Mouse (Mus musculus) spleen, postnatal 36 days (tissue): ENCODE measurements at regions not wholly inside any gene's neighbourhood (a gene's known extent, or its start where the extent isn't known, plus 50 kb on each side); places are given as distances from the start of the nearest gene placed in this dataset.

Experiments
- DNase-seq, 2 experiments: peaks; one replicate each; pipeline ENCODE4 v3.0.0; 2022; ENCODE audit warnings: low spot score in 2 of 2, mixed read lengths in 1 of 2

DNA sequence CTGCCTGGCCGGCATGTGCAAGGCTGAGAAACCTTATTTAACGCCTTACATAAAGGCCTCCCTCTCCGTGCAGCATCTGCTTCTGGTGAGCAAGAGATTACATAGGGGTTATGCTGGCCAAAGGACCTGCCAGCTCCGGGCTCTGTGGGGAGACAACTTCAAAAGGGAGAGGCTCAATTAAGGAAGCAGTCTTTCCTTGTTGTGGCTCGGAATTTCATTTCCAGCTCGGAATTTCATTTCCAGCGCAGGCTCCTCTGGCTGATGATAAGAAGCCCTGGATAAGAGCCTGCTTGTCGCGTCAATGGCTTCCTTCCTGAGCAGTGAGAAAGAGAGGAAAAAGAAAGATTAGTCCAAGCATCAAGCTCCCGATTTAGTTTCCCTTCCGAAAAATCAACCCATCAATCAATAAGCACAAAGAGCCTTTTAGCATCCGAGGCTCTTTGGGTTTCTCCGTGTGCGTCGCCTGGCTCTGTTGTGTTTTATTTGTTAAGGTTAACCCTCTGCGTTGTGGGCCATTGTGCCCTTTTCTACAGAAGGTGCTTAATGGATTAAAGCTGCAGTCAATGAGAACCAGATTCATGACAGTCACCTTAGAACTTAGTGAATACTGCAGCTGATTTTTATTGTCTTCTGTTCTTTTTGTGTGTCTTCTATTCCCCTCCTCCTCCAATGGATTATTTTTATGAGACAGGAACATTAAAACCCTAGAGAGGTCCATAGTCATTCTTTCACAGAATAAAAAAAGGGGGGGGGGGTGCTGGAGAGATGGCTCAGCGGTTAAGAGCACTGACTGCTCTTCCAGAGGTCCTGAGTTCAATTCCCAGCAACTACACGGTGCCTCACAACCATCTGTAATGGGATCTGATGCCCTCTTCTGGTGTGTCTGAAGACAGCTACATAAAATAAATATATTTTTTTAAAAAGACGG lies 218.3 kb downstream of the Myo1b start:
- no peak for DNase-seq

DNA sequence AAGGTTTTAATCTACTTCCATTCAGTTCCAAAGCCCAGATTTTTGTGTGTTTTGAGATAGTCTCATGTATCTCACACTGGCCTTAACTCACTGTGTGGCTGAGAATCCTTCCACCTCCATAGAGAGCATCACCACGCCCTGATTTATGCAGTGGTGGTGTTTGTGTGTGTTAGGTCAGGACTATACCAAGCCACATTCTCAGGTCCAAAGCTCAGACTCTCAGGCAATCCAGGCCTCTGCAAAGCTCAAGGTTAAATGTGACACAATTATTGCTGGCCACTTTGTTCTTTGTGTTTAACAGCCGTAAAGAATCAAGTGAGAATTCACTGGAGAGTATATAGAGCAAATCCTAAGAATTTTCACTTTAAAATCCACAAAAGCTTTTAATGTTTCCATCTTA lies 218.2 kb upstream of the Nabp1 start:
- DNase-seq: no peak

GRCm38 (mm10) chr1:51690878-51691277 lies 212.7 kb upstream of the Nabp1 start:
- no peak for DNase-seq

DNA sequence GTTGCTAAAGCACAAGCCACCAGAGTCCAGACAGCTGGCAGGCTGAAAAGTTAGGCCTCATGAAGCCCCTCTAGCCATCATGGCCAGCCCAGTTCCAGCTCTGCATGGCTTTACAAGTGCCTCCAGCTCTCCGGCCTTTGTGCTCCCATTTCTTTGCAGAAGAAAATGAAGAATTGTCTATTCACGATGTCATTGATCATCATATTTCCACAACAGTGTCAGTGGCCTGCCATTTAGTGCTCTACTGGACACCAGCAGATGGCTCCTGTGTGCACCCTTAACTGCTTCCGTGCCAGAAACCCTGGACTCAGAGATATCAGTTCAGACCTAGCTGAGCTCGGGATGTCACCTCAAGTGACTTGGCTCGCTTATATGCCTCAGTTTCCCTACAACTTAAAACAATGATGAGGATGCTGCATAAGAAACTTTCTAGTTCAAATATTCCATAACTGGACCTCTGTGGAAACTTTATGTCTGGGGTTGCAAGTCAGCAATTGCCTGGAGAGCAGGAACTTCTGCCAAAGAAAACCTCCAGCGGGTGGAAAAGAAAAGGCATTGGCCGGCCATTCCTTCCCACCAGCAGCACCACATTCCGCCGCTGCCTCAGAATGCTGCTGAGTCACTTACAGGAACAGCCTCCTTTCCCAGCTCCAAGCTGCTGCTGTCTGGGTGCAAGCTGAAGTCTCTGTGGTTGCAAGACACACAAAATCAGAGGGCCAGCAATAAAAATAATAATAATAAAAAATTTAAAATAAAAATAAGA lies 211.4 kb upstream of the Nabp1 start:
- no peak for DNase-seq

GRCm38 (mm10) chr1:51688946-51689345 lies 210.7 kb upstream of the Nabp1 start:
- no peak for DNase-seq

DNA sequence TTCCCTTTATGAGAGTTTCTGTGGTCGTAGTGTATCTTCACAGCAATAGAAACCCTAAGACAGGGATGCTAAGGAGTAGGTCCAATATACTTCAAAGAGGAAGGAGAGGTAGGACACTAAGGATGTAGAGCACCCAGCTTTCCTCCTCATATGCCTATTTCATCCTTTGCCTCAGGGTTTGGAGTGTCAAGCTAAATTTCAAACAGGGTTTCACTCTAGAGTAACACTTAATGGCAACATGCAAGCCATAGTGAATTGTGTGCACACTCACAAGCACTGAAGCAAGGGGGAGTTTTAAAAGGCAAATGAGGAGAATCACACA lies 210.0 kb upstream of the Nabp1 start:
- no peak for DNase-seq

DNA sequence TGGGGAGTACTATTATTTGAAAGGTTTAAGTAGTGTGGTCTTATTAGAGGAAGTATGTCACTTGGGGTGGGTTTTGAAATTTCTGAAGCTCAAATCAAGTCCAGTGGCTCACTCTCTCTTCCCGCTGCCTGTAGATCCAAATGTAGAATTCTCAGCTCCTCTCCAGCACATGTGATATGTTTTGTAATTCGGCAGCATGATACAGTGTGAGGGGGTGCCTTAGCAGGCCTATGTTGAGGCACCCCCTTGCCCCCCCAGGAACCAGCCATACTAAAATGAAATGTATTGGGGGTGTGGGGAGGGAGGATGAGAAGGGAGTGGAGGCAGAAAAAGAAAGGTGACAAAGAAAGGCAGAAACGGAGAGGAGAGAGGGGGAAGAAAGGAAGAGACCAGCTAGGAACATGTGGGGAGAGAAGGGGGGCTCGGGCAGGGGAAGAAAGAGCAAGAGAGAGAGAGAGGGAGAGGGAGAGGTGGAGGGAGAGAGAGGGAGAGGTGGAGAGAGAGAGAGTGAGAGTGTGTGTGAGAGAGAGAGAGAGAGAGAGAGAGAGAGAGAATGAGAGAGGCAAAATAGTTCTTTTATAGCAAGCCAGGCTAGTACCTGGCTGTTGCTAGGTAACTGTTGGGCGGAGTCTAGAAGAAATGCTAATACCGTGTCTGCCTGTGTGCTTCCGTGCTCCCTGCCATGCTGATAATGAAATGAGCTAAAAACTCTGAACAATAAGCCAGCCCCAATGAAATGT lies 209.4 kb upstream of the Nabp1 start:
- no peak for DNase-seq

- DNase-seq: no peak
Measured at GRCm38 (mm10) chr1:51686759-51687158, 208.5 kb upstream of the Nabp1 start.

DNA sequence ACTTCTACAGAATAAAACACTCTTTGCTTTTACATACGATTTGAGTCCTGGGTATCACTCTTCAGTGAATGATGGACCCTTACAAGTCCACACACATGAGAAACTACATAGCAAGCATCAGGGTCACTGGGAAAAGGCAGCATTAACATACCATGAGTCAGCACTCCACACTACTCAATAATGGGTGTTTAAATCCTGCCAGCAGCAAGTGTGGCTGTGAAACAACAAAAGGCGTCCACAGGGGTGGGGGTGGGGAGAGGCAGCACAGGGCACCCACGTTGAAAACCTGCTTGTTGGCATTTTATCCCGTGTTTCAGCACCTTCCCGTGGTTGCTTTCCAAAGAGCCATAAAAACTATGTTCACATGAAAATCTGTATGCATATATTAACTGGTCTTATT lies 204.0 kb upstream of the Nabp1 start:
- DNase-seq: no peak

- DNase-seq: no peak
Measured at GRCm38 (mm10) chr1:51681872-51682271, 203.6 kb upstream of the Nabp1 start.

GRCm38 (mm10) chr1:51680725-51681124 lies 202.5 kb upstream of the Nabp1 start:
- no peak for DNase-seq

- no peak for DNase-seq
Measured at GRCm38 (mm10) chr1:51678290-51678928, 200.2 kb upstream of the Nabp1 start.

DNA sequence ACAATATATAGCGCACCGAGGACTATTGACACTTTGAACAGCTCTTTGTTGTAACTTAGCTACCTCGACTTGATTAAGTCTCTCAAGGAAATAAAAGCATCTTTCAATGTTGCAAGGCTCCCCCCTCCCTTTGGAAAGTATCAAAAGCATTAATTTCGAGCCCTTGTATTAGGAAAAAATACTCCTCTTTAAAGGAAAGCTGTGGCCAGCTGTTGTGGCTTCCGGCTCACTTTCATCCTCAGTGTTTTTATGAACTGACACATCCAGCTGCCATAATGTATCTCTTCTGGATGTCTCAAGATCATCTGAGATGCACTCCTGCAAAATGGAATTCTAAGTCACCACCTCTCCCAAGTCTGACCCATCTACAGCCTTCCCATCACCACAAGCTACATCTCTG lies 199.6 kb upstream of the Nabp1 start:
- no peak for DNase-seq

DNA sequence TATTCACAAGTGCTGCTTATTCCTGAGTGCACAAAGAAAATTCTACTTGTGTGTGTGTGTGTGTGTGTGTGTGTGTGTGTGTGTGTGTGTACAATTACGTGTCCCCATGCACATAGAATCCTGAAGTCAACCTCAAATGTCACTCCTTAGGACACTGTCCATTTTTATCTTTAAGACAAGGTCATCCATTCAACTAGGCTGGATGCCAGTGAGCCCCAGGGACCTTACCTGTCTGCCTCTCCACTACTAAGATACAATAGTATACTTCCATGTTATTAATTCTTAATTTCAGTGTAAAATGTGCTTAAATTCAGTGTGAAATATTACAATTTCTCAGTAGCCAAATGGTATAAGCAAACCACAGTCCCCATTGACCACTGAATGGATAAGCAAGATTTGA lies 193.5 kb upstream of the Nabp1 start:
- no peak for DNase-seq

- no peak for DNase-seq
Measured at GRCm38 (mm10) chr1:51671287-51671686, 193.1 kb upstream of the Nabp1 start.

DNA sequence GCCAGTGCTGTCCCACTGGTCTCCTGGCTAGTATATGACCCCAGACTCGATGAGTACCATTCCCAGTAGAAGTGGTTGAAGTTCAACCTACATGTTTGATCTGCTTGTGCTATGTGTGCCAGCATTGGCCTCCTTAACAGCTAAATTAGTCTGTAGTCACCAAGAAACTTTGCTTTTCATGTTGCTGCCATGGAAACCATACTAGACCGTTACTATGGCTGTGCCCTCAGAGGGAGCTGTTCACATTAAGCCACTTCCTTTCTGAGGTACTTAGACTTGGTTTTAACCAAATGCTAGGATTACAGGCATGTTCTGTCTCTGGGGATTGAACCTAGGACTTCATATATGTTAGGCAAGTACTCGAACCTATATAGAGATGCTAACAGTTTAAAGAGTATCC lies 191.8 kb upstream of the Nabp1 start:
- no peak for DNase-seq

DNA sequence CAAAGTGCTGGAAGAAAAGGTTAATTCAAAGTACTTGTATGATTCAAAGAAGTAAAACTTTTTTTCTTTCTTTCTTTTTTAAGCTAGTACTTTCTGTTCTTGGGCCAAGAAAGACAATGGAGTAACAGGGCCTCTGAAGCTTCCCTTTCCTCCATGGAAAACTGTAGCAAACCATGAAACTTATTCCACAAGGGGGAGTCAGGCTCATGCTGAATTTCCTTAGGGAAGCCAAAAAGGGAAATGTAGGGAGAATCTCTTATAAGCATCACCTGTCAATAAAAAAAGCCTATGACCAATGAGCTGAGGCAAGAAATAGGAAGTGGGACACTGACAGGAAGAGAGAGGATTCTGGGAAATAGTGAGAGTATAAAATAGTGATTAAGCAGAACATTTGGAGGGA lies 190.7 kb upstream of the Nabp1 start:
- DNase-seq: no peak

- DNase-seq: no peak
Measured at GRCm38 (mm10) chr1:51660531-51660930, 182.3 kb upstream of the Nabp1 start.

DNA sequence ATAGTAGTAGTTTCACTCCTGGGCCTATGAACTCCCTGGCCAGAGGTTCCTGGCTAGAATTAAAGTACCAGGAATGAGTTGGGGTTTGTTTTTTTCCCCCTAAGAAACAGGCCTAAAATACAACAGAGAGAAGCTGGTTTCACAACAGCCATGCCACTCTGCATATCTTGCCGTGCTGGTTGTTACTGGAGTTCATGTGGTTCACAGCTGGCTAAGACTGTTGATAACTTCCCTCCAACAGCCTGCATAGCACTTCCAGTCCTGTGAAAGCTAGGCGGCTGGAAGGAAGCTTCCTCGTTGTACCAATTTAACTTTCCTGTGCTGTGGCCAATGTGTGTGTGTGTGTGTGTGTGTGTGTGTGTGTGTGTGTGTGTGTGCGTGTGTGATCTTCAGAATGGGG lies 179.0 kb upstream of the Nabp1 start:
- DNase-seq: no peak

GRCm38 (mm10) chr1:51650653-51650995 lies 172.4 kb upstream of the Nabp1 start:
- DNase-seq: no peak

GRCm38 (mm10) chr1:51649963-51650652 lies 171.9 kb upstream of the Nabp1 start:
- no peak for DNase-seq

DNA sequence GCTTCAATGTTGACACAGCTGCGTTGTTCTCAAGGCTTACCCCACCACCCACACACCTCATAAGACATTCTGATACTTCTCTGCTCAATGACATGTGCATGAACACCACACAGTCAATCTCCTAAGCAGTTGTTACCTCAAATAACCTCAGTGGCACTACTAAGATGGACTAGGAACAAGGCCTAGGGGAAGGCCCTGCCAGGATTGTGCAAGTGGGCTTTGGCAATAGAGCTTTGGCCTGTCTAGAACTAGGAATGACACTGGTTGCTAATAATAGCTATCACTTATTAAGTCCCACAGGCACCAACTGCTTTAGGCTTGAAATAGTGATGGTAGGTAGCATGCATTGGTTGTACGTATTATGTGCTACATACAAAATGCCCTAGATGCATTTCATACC lies 169.7 kb upstream of the Nabp1 start:
- no peak for DNase-seq
